Mouse (Mus musculus): ENCODE measurements around the gene Usp4.

DNA sequence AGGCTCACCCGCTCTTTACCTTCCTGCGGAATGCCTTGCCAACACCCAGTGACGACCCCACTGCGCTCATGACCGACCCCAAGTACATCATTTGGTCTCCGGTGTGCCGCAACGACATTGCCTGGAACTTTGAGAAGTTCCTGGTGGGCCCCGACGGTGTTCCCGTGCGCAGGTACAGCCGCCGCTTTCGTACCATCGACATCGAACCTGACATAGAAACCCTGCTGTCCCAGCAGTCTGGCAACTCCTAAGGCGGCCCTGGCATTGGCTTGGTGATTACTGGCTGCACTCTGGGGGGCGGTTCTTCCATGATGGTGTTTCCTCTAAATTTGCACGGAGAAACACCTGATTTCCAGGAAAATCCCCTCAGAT, 7.8 kb upstream of the Usp4 start:
- no peak for TF ChIP-seq EP300 (IDR thresholded peaks at IDR 0.05; ENCODE audit: low read depth)
- TF ChIP-seq CTCF (IDR thresholded peaks at IDR 0.05; ENCODE audit: low read depth) = no peak
